Mouse (Mus musculus) 416B (cell line): Measurements from ENCODE around the gene Atg2a.

Source experiments
- DNase-seq: peaks from one replicate; pipeline ENCODE4 v3.0.0; 2011; ENCODE audit warnings: low read depth

Gene Atg2a

DNA sequence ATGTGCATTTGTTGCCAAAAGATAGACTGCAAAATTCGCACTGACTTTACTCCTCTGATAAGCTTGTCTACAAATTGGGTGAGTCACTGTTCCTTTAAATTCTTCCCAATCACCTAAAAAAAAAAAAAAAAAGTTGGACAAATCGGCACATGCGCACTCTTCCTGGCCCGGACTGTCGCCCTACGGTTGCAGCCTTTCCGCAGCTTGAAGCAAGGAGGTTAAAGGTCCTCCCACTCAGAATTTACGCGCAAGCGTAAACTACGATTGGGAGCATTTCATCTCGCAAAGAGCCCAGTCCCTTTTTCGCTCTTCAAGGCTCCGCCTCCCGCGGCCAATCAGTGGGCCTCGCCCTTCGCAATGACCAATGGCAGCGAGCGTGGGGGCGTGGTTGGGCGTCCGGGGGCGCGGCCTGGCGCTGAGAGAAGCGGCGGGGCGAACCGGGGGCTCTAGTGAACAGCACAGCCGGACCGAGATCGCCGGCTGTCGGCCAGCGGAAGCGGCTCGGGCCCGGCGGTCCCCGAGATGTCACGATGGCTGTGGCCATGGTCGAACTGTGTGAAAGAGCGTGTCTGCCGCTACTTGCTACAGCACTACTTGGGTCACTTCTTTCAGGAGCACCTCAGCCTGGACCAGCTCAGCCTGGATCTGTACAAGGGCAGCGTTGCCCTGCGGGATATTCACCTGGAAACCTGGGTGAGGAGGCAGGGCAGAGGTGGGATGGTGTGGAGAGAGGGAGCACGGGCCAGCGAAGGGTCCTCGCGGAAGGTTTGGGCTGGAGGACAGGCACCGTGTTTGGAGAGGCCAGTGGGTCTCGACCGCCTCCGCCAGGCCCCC lies at the start of gene Atg2a:
TSS of gene Atg2a (plus strand) at position 395 of the 834 bp plus-strand sequence.
- peak; percentile 100 for DNase-seq

DNA sequence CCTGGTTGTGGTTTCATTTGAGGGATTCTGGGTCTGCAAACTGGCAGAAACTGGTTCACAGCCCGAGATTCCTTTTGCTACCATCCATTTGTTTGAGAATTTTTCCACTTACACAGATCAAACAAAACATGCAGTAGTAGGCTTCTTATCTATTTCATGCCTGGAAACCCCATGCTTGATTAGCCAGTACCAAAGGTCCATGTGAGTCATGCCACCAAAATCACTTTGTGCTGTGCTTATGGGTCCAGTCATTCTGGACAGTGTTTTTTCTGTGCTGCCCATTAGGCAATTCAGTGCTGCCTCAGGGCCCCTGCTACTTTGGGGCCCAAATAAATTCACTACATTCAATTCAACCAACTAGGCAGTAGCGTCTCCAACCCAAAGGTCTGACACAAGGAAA lies 37.2 kb upstream of the Atg2a start:
- DNase-seq, result no peak

DNA sequence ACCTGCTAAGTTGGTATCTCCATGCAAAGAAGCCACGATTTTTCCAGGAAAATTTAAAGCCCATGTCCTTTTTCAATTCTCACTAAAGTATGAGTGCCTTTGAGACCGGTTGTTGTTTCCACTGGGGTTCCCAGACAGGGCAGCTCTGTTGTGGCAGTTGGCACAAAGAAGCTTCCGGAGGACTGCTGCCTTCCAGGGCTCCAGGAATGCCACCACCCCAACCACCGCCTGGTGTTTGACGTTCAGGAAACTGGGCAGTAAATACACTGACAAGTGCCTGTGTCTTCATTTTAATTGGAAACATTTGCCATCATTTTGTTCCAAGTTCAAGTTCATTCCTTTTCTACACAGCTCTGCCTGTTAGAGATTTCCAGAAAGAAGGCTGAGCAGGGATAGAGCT lies 34.8 kb upstream of the Atg2a start:
- no peak for DNase-seq

DNA sequence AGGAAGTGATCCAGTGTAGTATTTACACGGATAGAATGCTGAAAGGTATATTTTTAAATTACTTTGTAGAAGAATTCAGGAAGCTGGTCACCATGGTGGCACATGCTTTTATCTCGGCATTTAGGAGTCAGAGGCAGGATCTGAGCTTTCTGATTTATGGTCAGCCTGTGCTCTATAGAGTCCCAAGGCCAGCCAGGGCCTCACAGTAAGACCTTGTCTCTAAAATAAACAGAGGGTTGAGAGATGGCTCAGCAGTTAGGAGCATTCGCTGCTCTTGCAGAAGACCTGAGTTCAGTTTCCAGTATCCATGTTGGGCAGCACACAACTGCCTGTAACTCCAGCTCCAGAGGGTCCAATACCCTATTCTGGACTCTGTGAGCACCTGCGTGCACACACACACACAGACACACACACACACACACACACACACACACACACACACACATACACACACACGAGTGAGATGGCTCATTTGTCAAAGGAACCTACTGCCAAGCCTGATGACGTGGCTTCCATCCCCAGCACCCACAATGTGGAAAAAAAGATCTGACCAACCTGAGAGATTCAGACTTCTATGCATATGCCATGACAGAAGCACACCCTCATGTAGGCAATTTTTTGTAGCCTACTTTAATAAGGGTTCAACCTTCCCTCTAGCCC lies 25.3 kb upstream of the Atg2a start:
- no peak for DNase-seq

DNA sequence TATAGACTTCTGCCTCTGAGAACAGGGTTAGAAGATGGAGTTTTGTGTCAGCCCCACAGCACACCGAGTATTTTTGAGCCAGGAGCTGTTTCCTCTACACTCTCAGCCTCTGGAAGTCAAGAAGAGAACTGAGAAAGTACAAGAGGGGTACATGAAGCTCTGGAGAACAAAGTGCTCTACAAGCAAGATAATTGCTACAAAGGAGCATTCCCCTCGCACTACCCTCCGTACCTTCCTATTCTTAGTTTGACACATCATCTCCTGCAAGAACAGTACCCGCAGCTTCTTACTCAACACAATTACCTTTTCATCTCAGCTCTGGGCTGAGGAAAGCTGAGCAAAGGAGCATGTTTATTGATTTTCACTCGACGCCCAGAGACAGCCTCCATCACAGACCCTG lies 22.9 kb upstream of the Atg2a start:
- DNase-seq, result no peak

DNA sequence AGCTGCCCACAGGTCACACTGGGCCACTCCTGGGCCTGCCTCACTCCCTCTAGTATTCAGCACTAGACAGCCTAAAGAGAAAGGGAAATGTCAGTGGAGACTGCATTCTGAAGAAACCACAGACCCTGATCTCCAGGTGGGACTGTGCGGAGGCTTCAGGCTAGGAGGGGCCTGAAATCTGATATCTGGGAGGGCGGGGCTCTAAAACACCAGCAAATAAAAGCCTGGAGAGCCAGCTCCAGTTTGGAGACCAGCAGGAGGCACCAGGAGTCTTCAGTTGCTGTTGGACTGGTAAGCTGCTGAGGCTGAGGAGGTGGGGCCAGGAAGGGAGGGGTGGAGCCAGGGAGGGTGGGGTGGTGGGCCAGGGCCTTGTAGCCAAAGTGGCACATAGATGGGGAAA lies 15.3 kb upstream of the Atg2a start, which contains the start of gene Gpha2:
TSS of gene Gpha2 (plus strand) at position 246 of the 400 bp plus-strand sequence.
- DNase-seq, result peak; percentile 74

DNA sequence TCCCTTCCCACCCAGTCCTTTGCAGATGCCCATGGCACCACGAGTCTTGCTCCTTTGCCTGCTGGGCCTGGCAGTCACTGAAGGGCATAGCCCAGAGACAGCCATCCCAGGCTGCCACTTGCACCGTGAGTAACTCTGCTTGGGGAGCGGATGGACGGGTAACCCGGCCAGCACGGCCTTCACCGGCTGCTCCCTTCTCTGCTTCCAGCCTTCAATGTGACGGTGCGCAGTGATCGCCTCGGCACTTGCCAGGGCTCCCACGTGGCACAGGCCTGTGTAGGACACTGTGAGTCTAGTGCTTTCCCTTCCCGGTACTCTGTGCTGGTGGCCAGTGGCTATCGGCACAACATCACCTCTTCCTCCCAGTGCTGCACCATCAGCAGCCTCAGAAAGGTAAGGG lies 14.7 kb upstream of the Atg2a start:
- DNase-seq, result no peak

DNA sequence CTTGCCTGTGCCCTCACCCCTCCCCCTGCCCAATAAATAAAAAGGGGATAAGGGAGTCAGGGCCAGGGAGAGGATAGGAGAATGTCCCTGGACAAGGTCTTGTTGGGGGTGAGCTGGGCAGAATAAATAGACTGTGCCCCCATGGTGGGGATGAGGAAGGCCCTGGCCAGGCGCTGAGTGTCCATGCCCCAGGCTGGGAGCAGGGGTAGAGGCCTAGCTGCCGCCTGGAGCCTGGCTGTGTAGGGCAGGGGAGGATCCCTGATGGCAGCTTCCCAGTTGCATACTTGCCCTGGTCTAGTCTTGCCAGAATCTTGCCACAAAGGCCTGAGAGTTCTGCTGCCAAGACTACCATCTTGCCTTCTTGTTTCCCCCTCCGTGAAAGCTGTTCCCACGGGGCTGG lies 13.6 kb upstream of the Atg2a start:
- DNase-seq, result no peak

DNA sequence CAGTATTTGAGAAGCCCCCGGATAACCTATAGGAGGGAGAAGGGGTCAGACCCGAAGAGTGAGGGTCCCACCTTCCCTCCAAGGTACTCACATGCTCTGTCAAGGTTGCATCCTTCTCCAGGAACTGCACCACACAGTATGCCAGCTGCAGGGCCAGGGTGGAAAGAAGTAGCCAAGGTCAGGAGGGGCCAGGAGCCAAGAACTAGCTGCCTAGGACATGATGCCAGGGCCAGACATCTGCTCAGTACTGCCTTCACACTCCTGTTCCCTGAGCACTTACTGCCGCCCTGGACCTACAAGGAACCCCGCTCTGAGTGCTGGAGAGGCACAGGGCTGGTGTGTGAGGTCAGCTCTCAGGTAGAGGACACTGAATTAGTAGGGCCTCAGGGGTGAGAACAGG lies 11.1 kb upstream of the Atg2a start:
- no peak for DNase-seq

DNA sequence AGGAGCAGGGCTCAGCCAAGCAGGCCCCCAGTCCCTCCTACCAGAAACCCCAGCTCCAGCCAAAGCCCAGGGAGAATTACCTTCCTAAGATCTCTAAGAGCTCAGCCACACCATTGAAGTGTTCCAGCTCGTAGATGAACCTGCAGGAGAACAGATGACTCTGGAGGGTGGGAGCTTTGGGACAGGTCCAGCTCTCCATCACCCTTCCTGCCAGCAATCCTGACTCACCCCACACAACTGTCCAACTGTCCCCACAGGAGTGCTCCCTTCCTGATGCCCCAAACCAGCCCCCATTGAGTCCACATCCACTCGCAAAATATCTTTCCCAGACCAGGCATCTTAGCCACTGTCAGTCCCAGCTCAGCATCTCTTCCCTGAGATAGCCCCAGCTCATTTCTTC lies 10.4 kb upstream of the Atg2a start:
- DNase-seq, result no peak

DNA sequence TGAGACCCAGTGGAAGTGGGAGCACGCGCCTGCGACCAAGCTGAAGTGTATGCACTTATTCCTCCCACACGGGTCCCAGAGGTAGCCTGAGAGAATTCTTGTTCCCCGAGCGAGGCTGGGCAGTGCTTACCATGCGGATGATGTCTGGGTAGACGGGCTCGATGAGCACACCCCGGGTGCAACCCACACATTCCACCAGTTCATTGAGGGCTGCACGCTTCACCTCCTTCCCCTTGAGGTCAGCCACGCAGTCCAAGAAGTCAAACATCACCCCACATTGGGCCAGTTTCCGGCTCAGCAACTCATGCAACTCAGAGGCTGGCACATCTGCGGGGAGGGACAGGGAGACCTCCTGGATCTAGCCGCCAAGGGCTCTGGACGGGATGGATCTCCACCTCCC lies 7.8 kb upstream of the Atg2a start:
- no peak for DNase-seq

DNA sequence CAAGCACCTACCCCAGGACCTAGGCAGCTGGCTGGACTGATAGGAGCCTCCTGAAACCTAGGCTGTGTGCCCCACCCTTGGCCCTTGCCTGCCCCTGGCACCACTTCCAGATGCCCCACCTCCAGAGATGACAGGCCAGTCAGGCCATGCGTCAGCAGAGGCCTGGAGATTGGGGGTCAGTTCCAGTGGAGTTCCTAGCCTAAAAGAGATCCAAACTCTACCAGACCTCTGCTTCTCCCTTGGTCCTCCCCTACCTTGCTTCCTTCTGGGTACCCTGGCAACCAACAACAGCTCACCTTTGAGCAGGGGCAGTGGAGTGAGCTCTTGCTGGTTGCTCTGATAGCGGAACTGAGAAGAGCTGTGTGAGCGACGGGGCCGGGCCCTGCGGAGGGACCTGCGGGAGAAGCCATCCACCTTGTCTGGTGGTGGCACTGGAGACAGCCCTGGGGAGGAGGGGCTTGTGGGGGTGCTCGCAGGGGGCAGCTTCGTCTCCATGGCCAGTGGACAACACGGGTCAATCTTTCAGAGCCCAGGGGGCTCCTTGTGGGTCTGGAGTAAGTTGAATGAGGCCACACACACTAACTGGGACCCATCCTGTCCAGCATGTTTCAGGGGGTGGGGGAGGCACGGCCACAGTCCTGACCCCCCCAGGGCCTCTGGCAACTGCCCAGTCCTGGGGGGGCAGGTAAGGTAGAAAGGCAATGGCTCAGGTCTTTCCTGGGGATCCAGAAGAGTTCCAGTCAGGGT lies 7.0 kb upstream of the Atg2a start:
- no peak for DNase-seq

DNA sequence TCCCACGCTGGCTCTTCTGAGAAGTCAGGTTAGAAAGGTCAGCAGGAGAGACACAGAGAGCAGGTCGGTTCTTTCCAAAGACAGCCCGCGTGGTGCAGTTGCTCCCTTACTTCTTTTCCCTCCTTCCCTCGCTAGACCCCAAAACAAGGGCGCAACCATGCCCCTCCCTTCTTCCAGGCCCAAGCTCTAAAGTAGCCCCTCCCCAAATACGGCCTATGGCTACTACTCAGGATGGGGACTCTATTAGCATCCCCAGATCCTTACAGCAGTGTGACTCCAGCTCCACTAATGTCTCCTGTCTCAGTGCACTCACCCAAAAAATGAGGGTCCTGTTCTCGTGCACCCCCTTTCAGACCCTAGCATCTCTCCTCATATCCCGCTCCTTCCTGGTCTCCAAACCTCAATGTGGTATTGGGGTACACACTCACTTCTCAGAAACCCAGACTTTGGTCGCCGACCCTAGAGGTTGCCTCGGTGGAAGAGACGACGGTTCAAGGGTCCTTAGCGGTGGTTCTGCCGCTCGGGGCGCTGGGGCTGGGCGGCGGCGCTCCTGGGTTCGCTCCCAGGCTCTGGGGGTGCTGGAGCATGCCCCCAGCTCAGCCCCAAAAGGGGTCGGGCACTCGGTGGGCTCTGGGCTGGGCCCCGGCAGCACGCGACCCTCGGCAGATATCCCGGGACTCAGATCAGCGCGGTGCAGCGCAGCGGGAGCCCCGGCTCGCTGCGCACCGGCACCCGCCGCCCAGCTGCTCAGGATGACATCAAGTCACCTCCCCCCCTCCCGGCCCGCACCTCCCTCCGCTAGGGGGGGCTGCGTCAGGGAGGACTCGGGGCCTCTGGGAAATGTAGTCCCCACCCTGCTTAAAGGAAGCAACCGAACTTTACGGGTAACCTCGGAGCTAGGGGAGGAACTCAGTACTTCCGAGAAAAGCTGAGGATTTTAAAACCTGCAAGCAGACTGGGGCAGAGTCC lies 6.1 kb upstream of the Atg2a start, which contains the start of gene Ppp2r5b:
TSS of gene Ppp2r5b (minus strand) at position 789 of the 969 bp plus-strand sequence.
- DNase-seq, result peak; percentile 95

DNA sequence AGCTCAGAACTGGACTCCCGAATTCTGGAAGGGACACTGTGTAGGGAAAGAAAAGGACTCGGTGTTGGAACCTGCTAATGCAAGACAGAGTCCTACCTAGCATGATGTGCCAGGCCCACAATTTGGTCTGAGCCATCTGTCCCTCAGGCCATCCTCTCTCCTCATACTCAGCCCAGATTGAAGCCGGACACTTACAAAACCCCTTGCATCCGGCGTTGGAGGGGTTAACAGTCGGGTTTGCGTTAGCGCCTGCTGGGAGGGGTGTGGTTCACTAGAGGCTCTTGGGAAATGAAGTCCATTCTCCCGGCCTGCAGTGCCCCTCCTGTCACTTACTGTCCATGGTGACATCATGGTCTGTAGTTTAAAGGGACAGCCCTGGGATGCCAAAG lies 5.4 kb upstream of the Atg2a start:
- peak; percentile 97 for DNase-seq

DNA sequence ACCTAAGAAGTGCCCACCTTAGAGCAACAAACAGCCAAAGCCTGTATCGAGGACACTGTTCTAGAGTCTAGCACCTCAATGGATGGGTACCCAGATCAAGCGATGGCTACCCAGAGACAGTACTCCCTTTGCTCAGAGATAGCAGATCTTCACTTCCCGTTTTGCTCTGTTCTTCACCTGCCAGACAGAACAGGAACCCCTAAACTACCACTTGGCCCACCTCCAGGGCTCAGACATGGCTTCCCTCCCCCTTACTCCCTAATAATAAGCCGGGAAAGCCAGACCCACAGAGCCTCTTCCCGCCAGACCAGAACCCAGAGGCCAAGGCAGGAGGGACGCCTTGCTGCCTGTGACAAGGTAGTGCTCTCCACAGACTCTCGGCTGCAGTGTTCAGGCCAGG lies 4.6 kb upstream of the Atg2a start:
- DNase-seq, result no peak

DNA sequence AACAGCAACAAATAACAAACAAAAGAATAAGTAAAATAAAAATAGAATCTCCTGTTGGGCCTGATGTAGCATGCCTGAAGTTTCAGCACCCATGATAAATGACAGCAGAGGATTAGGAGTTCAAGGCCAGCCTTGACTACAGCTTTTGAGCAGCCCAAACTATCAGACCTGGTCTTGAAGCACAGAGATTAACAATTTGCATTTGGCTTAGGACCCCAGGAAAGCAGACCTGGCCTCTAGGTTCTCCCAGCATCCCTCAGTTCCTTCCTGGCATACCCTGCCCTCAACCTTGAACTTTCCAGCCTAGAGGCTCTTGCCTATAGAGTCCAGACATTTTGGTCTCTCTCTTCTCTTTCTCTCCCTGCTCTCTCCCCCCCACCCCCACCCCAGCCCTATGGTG lies 2.7 kb upstream of the Atg2a start:
- DNase-seq, result no peak

DNA sequence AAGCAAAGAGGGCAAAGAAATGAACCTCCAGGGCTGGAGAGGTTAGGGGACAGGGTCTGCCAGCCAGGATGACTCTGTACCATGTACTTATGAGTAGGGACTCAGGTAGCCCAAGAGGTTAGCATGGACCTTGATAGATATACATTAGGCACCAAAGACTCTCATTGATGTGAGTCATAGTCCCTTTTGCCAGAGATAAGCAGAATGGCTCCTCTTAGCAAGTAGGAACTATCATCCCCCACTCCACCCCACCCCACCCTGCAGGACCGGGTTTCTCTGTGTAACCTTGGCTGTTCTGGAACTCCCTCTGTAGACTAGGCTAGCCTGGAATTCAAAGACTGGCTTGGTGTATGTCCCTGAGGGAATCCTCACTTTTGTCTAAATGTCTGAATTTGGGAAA lies 1.3 kb upstream of the Atg2a start:
- DNase-seq, result peak; percentile 28

DNA sequence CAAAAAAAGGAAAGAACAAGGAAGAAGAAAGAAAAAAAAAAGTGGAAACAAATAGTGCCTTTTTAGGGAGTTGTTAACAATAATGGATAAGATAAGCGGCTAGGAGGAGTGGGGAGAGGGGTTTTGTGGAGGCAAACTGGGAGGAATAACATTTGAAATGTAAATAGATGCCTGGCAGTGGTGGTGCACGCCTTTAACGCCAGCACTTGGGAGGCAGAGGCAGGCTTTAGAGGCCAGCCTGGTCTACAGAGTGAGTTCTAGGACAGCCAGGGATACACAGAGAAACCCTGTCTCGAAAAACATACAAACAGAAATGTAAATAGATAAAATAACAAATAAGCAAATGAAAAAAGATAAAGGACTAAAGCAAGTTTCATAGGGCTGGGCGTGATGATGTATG lies 743 bp upstream of the Atg2a start:
- DNase-seq, result no peak

DNA sequence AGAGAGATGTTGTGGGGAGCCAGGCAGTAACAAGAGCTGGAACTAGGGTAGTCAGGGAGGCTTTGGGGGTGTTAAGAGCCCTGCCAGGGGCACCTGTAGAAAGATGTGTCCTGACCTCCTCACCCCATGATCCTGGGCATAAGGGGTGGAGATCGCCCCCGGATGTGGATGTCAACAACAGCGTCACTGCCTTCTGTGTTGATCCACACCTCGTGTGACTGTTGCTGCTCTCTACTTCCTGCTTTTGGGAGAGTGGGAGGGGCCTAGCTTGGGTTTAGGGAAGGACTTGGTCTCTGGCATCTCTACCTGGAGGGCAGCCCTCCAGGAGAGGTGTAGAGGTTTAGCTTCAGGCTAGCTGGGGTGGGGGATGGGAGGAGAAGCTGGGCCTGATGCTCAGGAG lies 813 bp downstream of the Atg2a start:
- DNase-seq, result peak; percentile 89

DNA sequence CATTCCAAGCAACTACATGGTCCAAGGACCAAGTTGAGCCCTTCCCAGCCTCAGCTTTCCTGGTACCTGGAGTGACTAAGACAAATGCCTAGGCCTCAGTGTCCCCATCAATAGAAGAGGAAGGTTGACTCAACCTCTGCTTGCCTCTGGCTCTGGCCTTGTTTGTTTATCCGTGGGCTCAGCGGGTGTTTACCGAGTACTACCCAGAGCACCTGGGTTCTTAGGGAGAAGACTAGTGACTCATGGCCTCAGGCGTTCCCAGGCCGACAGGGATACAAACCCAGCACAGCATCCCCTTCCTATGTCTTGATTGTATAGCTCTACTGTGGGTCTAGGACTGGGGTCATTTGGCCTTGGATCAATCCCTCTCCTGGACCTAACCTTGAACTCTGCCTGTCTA lies 1.8 kb downstream of the Atg2a start:
- DNase-seq, result no peak

DNA sequence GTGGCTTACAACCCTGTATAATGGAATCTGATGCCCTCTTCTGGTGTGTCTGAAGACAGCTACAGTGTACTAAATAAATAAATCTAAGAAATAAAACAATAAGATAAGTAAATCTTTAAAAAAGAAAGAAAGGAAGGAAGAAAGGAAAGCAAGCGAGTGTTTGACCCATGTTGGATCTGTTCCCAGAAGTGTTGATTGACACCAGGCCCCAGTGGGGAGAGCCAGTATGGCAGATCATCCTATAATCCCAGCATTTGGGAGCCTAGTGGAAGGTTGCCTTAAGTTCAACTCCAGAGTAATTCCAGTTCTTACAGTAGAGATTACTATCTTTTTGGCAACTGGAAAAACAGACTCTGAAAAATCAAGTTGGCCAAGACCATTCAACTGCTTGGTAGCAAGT lies 4.3 kb downstream of the Atg2a start:
- DNase-seq, result no peak
